Mouse (Mus musculus): Measurements from ENCODE around the gene H3f3a. TPM values are rescaled to one million over a fixed set of nuclear protein-coding genes. Genes with fewer than 3 reads are reported as not detected.

Gene H3f3a
- total RNA-seq, 2 experiments from 2014 or later: 448 to 473 TPM

GRCm38 (mm10) chr1:180793445-180794117 is 20.2 kb downstream of the H3f3a start:
- DNase-seq: no peak
- intact Hi-C loops (cut with DNase I; ENCODE audit: low total_unique reads): no loop called here

GRCm38 (mm10) chr1:180792814-180793213 is 20.9 kb downstream of the H3f3a start:
- no peak for DNase-seq
- intact Hi-C loops (cut with DNase I; ENCODE audit: low total_unique reads): no loop called here

GRCm38 (mm10) chr1:180791821-180792480 is 21.8 kb downstream of the H3f3a start:
- intact Hi-C loops (cut with DNase I; ENCODE audit: low total_unique reads): no loop called here
- no peak for DNase-seq

- no peak for DNase-seq
- intact Hi-C loops (cut with DNase I; ENCODE audit: low total_unique reads): no loop called here
These were observed 30.2 kb downstream of the H3f3a start for GRCm38 (mm10) chr1:180783580-180783928.

GRCm38 (mm10) chr1:180782906-180783579 is 30.7 kb downstream of the H3f3a start:
- intact Hi-C loops (cut with DNase I; ENCODE audit: low total_unique reads): no loop called here
- DNase-seq: no peak

- DNase-seq: no peak
- intact Hi-C loops (cut with DNase I; ENCODE audit: low total_unique reads): no loop called here
These were observed 32.5 kb downstream of the H3f3a start for GRCm38 (mm10) chr1:180781250-180781649.

- no peak for DNase-seq
- intact Hi-C loops (cut with DNase I; ENCODE audit: low total_unique reads): no loop called here
These were observed 33.5 kb downstream of the H3f3a start for GRCm38 (mm10) chr1:180780291-180780690.

GRCm38 (mm10) chr1:180778941-180779340 is 34.8 kb downstream of the H3f3a start:
- no peak for DNase-seq
- intact Hi-C loops (cut with DNase I; ENCODE audit: low total_unique reads): loop anchor here (5.0 kb wide), 1 partner anchor 33 kb away; the partner anchor contains the start of gene H3f3a

GRCm38 (mm10) chr1:180778403-180778754 is 35.4 kb downstream of the H3f3a start:
- intact Hi-C loops (cut with DNase I; ENCODE audit: low total_unique reads): loop anchor here (5.0 kb wide), 1 partner anchor 34 kb away; the partner anchor contains the start of gene H3f3a

GRCm38 (mm10) chr1:180777660-180778402 is 35.9 kb downstream of the H3f3a start:
- intact Hi-C loops (cut with DNase I; ENCODE audit: low total_unique reads): loop anchor here (5.0 kb wide), 1 partner anchor 34 kb away; the partner anchor contains the start of gene H3f3a
- DNase-seq: peak; percentile 86

More at GRCm38 (mm10) chr1:180778403-180778754, 35.4 kb downstream of the H3f3a start:
- no peak for DNase-seq

GRCm38 (mm10) chr1:180777289-180777659 is 36.5 kb downstream of the H3f3a start:
- intact Hi-C loops (cut with DNase I; ENCODE audit: low total_unique reads): loop anchor here (5.0 kb wide), 1 partner anchor 35 kb away; the partner anchor contains the start of gene H3f3a
- no peak for DNase-seq

GRCm38 (mm10) chr1:180776494-180776893 is 37.2 kb downstream of the H3f3a start:
- no peak for DNase-seq
- intact Hi-C loops (cut with DNase I; ENCODE audit: low total_unique reads): loop anchor here (5.0 kb wide), 1 partner anchor 36 kb away; the partner anchor contains the start of gene H3f3a

GRCm38 (mm10) chr1:180775849-180776493 is 37.8 kb downstream of the H3f3a start:
- DNase-seq: no peak
- intact Hi-C loops (cut with DNase I; ENCODE audit: low total_unique reads): loop anchor here (5.0 kb wide), 1 partner anchor 36 kb away; the partner anchor contains the start of gene H3f3a

- intact Hi-C loops (cut with DNase I; ENCODE audit: low total_unique reads): loop anchor here (5.0 kb wide), 1 partner anchor 37 kb away; the partner anchor contains the start of gene H3f3a
- DNase-seq: no peak
These were observed 38.4 kb downstream of the H3f3a start for GRCm38 (mm10) chr1:180775317-180775716.

- intact Hi-C loops (cut with DNase I; ENCODE audit: low total_unique reads): loop anchor here (5.0 kb wide), 1 partner anchor 38 kb away; the partner anchor contains the start of gene H3f3a
- DNase-seq: no peak
These were observed 39.1 kb downstream of the H3f3a start for GRCm38 (mm10) chr1:180774664-180775063.

GRCm38 (mm10) chr1:180772291-180772690 is 41.5 kb downstream of the H3f3a start:
- DNase-seq: no peak
- intact Hi-C loops (cut with DNase I; ENCODE audit: low total_unique reads): no loop called here

- intact Hi-C loops (cut with DNase I; ENCODE audit: low total_unique reads): no loop called here
These were observed 42.0 kb downstream of the H3f3a start for GRCm38 (mm10) chr1:180771722-180772121.

GRCm38 (mm10) chr1:180771306-180771705 is 42.4 kb downstream of the H3f3a start:
- intact Hi-C loops (cut with DNase I; ENCODE audit: low total_unique reads): no loop called here
- DNase-seq: no peak

More at GRCm38 (mm10) chr1:180771722-180772121, 42.0 kb downstream of the H3f3a start:
- DNase-seq: no peak

Data from gastrocnemius, postnatal 14 days (tissue).